In genomic region chr5:131781063-131781462, GRCm38 (mm10) we compare ENCODE assay signal across 23 mouse cellular contexts.
DNase-seq lines count a peak whose midpoint lies in the region; ATAC-seq and TF ChIP-seq lines count a peak whose summit lies in the region.
"Had no signal": no experiment of that assay in that cellular context is flagged by ENCODE, and none has a peak within 500 bp of the region (broad histone marks: within the 10 kb centered on the region; RNA-seq: fewer than 3 reads in every experiment).

No protein-coding gene starts in this region.

- TF ChIP-seq CTCF in brain, embryonic 14.5 days (IDR thresholded peaks at IDR 0.05; ENCODE audit: borderline replicate concordance, extremely low read depth, insufficient read depth, insufficient read length): no peak

- peaks cover 41% of the 10 kb centered on the region for H3K4me1 ChIP-seq in hindbrain, embryonic 12.5 days
- H3K4me1 ChIP-seq in hindbrain, embryonic 11.5 days (replicated peaks; ENCODE audit: control insufficient read depth, insufficient read depth, low read length): no peaks in the 10 kb centered on the region
- H3K4me1 ChIP-seq in hindbrain, embryonic 15.5 days (replicated peaks): peaks cover 36% of the 10 kb centered on the region
- H3K4me1 ChIP-seq in neural tube, embryonic 14.5 days (ENCODE audit: control insufficient read depth, insufficient read depth, low read length): peaks cover 32% of the 10 kb centered on the region
- H3K4me1 ChIP-seq: liver, embryonic 12.5 days had no signal

- no peak overlapping the region for H3K9ac ChIP-seq in hindbrain, embryonic 12.5 days
- no peak overlapping the region for H3K9ac ChIP-seq in hindbrain, embryonic 11.5 days (ENCODE audit: low read depth, low read length)
- H3K9ac ChIP-seq in hindbrain, embryonic 15.5 days: no peak overlapping the region
- no peak overlapping the region for H3K9ac ChIP-seq in neural tube, embryonic 14.5 days (replicated peaks; ENCODE audit: low read depth, low read length)
- H3K9ac ChIP-seq: limb, embryonic 13.5 days; liver, embryonic 12.5 days had no signal

- no peaks in the 10 kb centered on the region for H3K9me3 ChIP-seq in hindbrain, embryonic 12.5 days (replicated peaks)
- no peaks in the 10 kb centered on the region for H3K9me3 ChIP-seq in hindbrain, embryonic 11.5 days (ENCODE audit: control insufficient read depth, low read length)
- H3K9me3 ChIP-seq in hindbrain, embryonic 15.5 days: no peaks in the 10 kb centered on the region
- no peaks in the 10 kb centered on the region for H3K9me3 ChIP-seq in neural tube, embryonic 14.5 days (ENCODE audit: control insufficient read depth, low read length)
- H3K9me3 ChIP-seq: embryonic facial prominence, embryonic 10.5 days; limb, embryonic 13.5 days; liver, embryonic 12.5 days had no signal

- H3K4me3 ChIP-seq in hindbrain, embryonic 12.5 days: no peak overlapping the region
- no peak overlapping the region for H3K4me3 ChIP-seq in hindbrain, embryonic 11.5 days (ENCODE audit: low read depth, low read length)
- H3K4me3 ChIP-seq in hindbrain, embryonic 15.5 days: no peak overlapping the region
- H3K4me3 ChIP-seq in neural tube, embryonic 14.5 days (ENCODE audit: low read depth, low read length): no peak overlapping the region
- H3K4me3 ChIP-seq: embryonic facial prominence, embryonic 10.5 days; limb, embryonic 13.5 days; liver, embryonic 12.5 days had no signal

- no peak for TF ChIP-seq POLR2A in brain, embryonic 14.5 days (IDR thresholded peaks at IDR 0.05; ENCODE audit: borderline replicate concordance, extremely low read depth, insufficient read depth, insufficient read length, poor library complexity, severe bottlenecking)

- H3K4me2 ChIP-seq in hindbrain, embryonic 12.5 days (replicated peaks): no peak overlapping the region
- no peak overlapping the region for H3K4me2 ChIP-seq in hindbrain, embryonic 11.5 days (replicated peaks; ENCODE audit: low read depth, low read length)
- no peak overlapping the region for H3K4me2 ChIP-seq in hindbrain, embryonic 15.5 days
- no peak overlapping the region for H3K4me2 ChIP-seq in neural tube, embryonic 14.5 days (ENCODE audit: low read depth, low read length)
- H3K4me2 ChIP-seq: limb, embryonic 13.5 days; liver, embryonic 12.5 days had no signal

- no peak for ATAC-seq in hindbrain, embryonic 12.5 days (ENCODE audit: low FRiP score)
- no peak for ATAC-seq in hindbrain, embryonic 11.5 days (ENCODE audit: low FRiP score)
- ATAC-seq in hindbrain, embryonic 15.5 days (ENCODE audit: low FRiP score, low read depth): no peak
- no peak for ATAC-seq in neural tube, embryonic 14.5 days (ENCODE audit: low read depth)
- ATAC-seq: liver, embryonic 12.5 days; Patski had no signal

- no peaks in the 10 kb centered on the region for H3K27me3 ChIP-seq in hindbrain, embryonic 12.5 days
- no peaks in the 10 kb centered on the region for H3K27me3 ChIP-seq in hindbrain, embryonic 11.5 days (ENCODE audit: control insufficient read depth, insufficient read depth, low read length)
- H3K27me3 ChIP-seq in hindbrain, embryonic 15.5 days: no peaks in the 10 kb centered on the region
- no peaks in the 10 kb centered on the region for H3K27me3 ChIP-seq in neural tube, embryonic 14.5 days (ENCODE audit: control insufficient read depth, insufficient read depth, low read length)
- H3K27me3 ChIP-seq: limb, embryonic 13.5 days; liver, embryonic 12.5 days; Patski had no signal

- no peak for DNase-seq in hindbrain, embryonic 11.5 days (ENCODE audit: low spot score)
- DNase-seq in brain, embryonic 14.5 days (ENCODE audit: low read depth): peak; percentile 78
- DNase-seq in lung, postnatal 4 days: no peak
- DNase-seq in gastrocnemius, postnatal 25 days: no peak
- DNase-seq: adrenal gland, postnatal 36 days; cerebellum, adult 11 months; cerebellum, postnatal 10 days; heart, postnatal 36 days; kidney, adult 8-10 months; kidney, postnatal 10 days; layer of hippocampus, postnatal 36 days; lung, adult 18-20 months; lung, postnatal 10 days; retina, postnatal 1 day; right cerebral cortex, postnatal 25 days; spleen, adult 18-20 months had no signal

- 63% methylated on average over 14 of the region's 14 CpGs for WGBS in hindbrain, embryonic 12.5 days
- WGBS in hindbrain, embryonic 11.5 days: 82% methylated on average over 14 of the region's 14 CpGs
- 57% methylated on average over 14 of the region's 14 CpGs for WGBS in hindbrain, embryonic 15.5 days
- 61% methylated on average over 14 of the region's 14 CpGs for WGBS in neural tube, embryonic 14.5 days

- H3K27ac ChIP-seq in hindbrain, embryonic 12.5 days: peak overlapping the region; percentile 41
- no peak overlapping the region for H3K27ac ChIP-seq in hindbrain, embryonic 11.5 days (ENCODE audit: low read depth, low read length)
- H3K27ac ChIP-seq in hindbrain, embryonic 15.5 days (replicated peaks): peak overlapping the region; percentile 54
- peak overlapping the region; percentile 23; the same call in 1 of the 2 replicates for H3K27ac ChIP-seq in neural tube, embryonic 14.5 days (ENCODE audit: low read depth, low read length)
- H3K27ac ChIP-seq: embryonic facial prominence, embryonic 10.5 days; limb, embryonic 13.5 days; liver, embryonic 12.5 days had no signal

- no peaks in the 10 kb centered on the region for H3K36me3 ChIP-seq in hindbrain, embryonic 12.5 days
- no peaks in the 10 kb centered on the region for H3K36me3 ChIP-seq in hindbrain, embryonic 11.5 days (ENCODE audit: control insufficient read depth, insufficient read depth, low read length)
- H3K36me3 ChIP-seq in hindbrain, embryonic 15.5 days: no peaks in the 10 kb centered on the region
- no peaks in the 10 kb centered on the region for H3K36me3 ChIP-seq in neural tube, embryonic 14.5 days (ENCODE audit: control insufficient read depth, insufficient read depth, low read length)
- H3K36me3 ChIP-seq: embryonic facial prominence, embryonic 10.5 days; limb, embryonic 13.5 days; liver, embryonic 12.5 days had no signal
